Mouse (Mus musculus): ENCODE results near the gene Wdr6.

Gene Wdr6

GRCm38 (mm10) chr9:108574921-108575320, 3.6 kb downstream of the Wdr6 start:
- ATAC-seq (ENCODE audit: insufficient number of reproducible peaks, low FRiP score, low TSS enrichment) = no peak

GRCm38 (mm10) chr9:108573774-108574690, 4.5 kb downstream of the Wdr6 start:
- no peak for ATAC-seq (ENCODE audit: insufficient number of reproducible peaks, low FRiP score, low TSS enrichment)

- ATAC-seq (ENCODE audit: insufficient number of reproducible peaks, low FRiP score, low TSS enrichment) = no peak
Measured at GRCm38 (mm10) chr9:108572321-108572720, 6.2 kb downstream of the Wdr6 start.

GRCm38 (mm10) chr9:108571401-108571973, 7.1 kb downstream of the Wdr6 start:
- no peak for ATAC-seq (ENCODE audit: insufficient number of reproducible peaks, low FRiP score, low TSS enrichment)

GRCm38 (mm10) chr9:108570207-108570896, 8.2 kb downstream of the Wdr6 start:
- no peak for ATAC-seq (ENCODE audit: insufficient number of reproducible peaks, low FRiP score, low TSS enrichment)

GRCm38 (mm10) chr9:108569381-108570206, 8.9 kb downstream of the Wdr6 start, which contains the start of gene Dalrd3:
Gene Dalrd3 (plus strand): TSS chr9:108569886.
- ATAC-seq (ENCODE audit: insufficient number of reproducible peaks, low FRiP score, low TSS enrichment) = 0 out of 2 replicates have a peak, but pooled peaks have one; percentile 47

GRCm38 (mm10) chr9:108568511-108568921, 10.0 kb downstream of the Wdr6 start:
- ATAC-seq (ENCODE audit: insufficient number of reproducible peaks, low FRiP score, low TSS enrichment) = no peak

GRCm38 (mm10) chr9:108567931-108568419, 10.6 kb downstream of the Wdr6 start:
- ATAC-seq (ENCODE audit: insufficient number of reproducible peaks, low FRiP score, low TSS enrichment) = no peak

GRCm38 (mm10) chr9:108566815-108567776, 11.4 kb downstream of the Wdr6 start, which contains the start of gene Ndufaf3:
Gene Ndufaf3 (minus strand): TSS chr9:108567434.
- peak; percentile 68 for ATAC-seq (ENCODE audit: insufficient number of reproducible peaks, low FRiP score, low TSS enrichment)

- no peak for ATAC-seq (ENCODE audit: insufficient number of reproducible peaks, low FRiP score, low TSS enrichment)
Measured at GRCm38 (mm10) chr9:108565881-108566814, 12.4 kb downstream of the Wdr6 start.

GRCm38 (mm10) chr9:108564131-108564530, 14.4 kb downstream of the Wdr6 start:
- ATAC-seq (ENCODE audit: insufficient number of reproducible peaks, low FRiP score, low TSS enrichment) = no peak

GRCm38 (mm10) chr9:108563671-108564070, 14.9 kb downstream of the Wdr6 start:
- ATAC-seq (ENCODE audit: insufficient number of reproducible peaks, low FRiP score, low TSS enrichment) = no peak

GRCm38 (mm10) chr9:108560227-108560841, 18.2 kb downstream of the Wdr6 start, which contains the start of gene Impdh2:
Gene Impdh2 (plus strand): TSS chr9:108560286.
- peak; percentile 87 for ATAC-seq (ENCODE audit: insufficient number of reproducible peaks, low FRiP score, low TSS enrichment)

- ATAC-seq (ENCODE audit: insufficient number of reproducible peaks, low FRiP score, low TSS enrichment) = no peak
Measured at GRCm38 (mm10) chr9:108559169-108559568, 19.4 kb downstream of the Wdr6 start.

GRCm38 (mm10) chr9:108546875-108547274, 31.7 kb downstream of the Wdr6 start:
- ATAC-seq (ENCODE audit: insufficient number of reproducible peaks, low FRiP score, low TSS enrichment) = no peak

- no peak for ATAC-seq (ENCODE audit: insufficient number of reproducible peaks, low FRiP score, low TSS enrichment)
Measured at GRCm38 (mm10) chr9:108545986-108546385, 32.6 kb downstream of the Wdr6 start.

- ATAC-seq (ENCODE audit: insufficient number of reproducible peaks, low FRiP score, low TSS enrichment) = no peak
Measured at GRCm38 (mm10) chr9:108540846-108541245, 37.7 kb downstream of the Wdr6 start.

Measured in cerebellum, adult (tissue).